Mouse (Mus musculus) adrenal gland, postnatal 10 days (tissue): Measurements from ENCODE around the gene Nedd8. TPM values are rescaled to one million over a fixed set of nuclear protein-coding genes. Genes with fewer than 3 reads are reported as not detected.

Experiments used
- DNase-seq: peaks from one replicate; pipeline ENCODE4 v3.0.0; 2021; ENCODE audit warnings: mixed read lengths
- long read RNA-seq, 2 experiments: library from polyadenylated mRNA; stranded (forward); transcript quantifications; one replicate each; pipeline ENCODE4 v2.0.0; 2021
- total RNA-seq, 2 experiments: library from RNA; stranded (reverse); gene quantifications; 2 replicates each; pipeline ENCODE4 v1.2.3; 2021

Nedd8 gene
- 100 to 1,000 TPM; 280 to 307 TPM for total RNA-seq
- long read RNA-seq, experiment 1, transcript Nedd8-201 (4 exons, 824 nt) = major isoform, 202 of 210 reads
- long read RNA-seq, experiment 1, partial matches to known transcripts = 2 of 210 reads
- long read RNA-seq, experiment 1, other reads (novel, unspliced or antisense) = 6 of 210 reads
- long read RNA-seq, experiment 2, transcript Nedd8-201 (4 exons, 824 nt) = major isoform, 149 of 155 reads
- long read RNA-seq, experiment 2, partial matches to known transcripts = 1 of 155 reads
- long read RNA-seq, experiment 2, other reads (novel, unspliced or antisense) = 5 of 155 reads

- peak; percentile 89 for DNase-seq
These were observed at the start of gene Nedd8, which contains the start of gene Gmpr2 for GRCm38 (mm10) chr14:55671833-55672740. TSS of gene Nedd8 (minus strand) at chr14:55672124. TSS of gene Gmpr2 (plus strand) at chr14:55671941.

- DNase-seq = no peak
These were observed 49.2 kb upstream of the Nedd8 start for GRCm38 (mm10) chr14:55721076-55721475.

GRCm38 (mm10) chr14:55720666-55721065 is 48.7 kb upstream of the Nedd8 start:
- no peak for DNase-seq

- DNase-seq = no peak
These were observed 47.8 kb upstream of the Nedd8 start for GRCm38 (mm10) chr14:55719737-55720136.

GRCm38 (mm10) chr14:55716884-55717283 is 45.0 kb upstream of the Nedd8 start:
- DNase-seq = no peak

- DNase-seq = no peak
These were observed 44.3 kb upstream of the Nedd8 start for GRCm38 (mm10) chr14:55716271-55716670.

- no peak for DNase-seq
These were observed 43.0 kb upstream of the Nedd8 start for GRCm38 (mm10) chr14:55714893-55715292.

GRCm38 (mm10) chr14:55713729-55714122 is 41.8 kb upstream of the Nedd8 start, which contains the start of gene Tgm1:
TSS of gene Tgm1 (minus strand) at chr14:55713926.
- DNase-seq = no peak

GRCm38 (mm10) chr14:55713007-55713728 is 41.2 kb upstream of the Nedd8 start:
- peak; percentile 24 for DNase-seq

- DNase-seq = no peak
These were observed 39.9 kb upstream of the Nedd8 start for GRCm38 (mm10) chr14:55711786-55712185.

GRCm38 (mm10) chr14:55709509-55709908 is 37.6 kb upstream of the Nedd8 start:
- DNase-seq = no peak

- no peak for DNase-seq
These were observed 35.5 kb upstream of the Nedd8 start for GRCm38 (mm10) chr14:55707397-55707796.

GRCm38 (mm10) chr14:55706051-55706600 is 34.2 kb upstream of the Nedd8 start:
- DNase-seq = no peak

GRCm38 (mm10) chr14:55702761-55703160 is 30.8 kb upstream of the Nedd8 start:
- DNase-seq = no peak

- no peak for DNase-seq
These were observed 29.2 kb upstream of the Nedd8 start for GRCm38 (mm10) chr14:55701131-55701530.

GRCm38 (mm10) chr14:55697226-55697625 is 25.3 kb upstream of the Nedd8 start:
- DNase-seq = no peak

- no peak for DNase-seq
These were observed 17.5 kb upstream of the Nedd8 start for GRCm38 (mm10) chr14:55689433-55689832.

- DNase-seq = no peak
These were observed 10.2 kb upstream of the Nedd8 start for GRCm38 (mm10) chr14:55682118-55682493.

- DNase-seq = peak; percentile 95
These were observed 9.5 kb upstream of the Nedd8 start, which contains the start of gene Tinf2 for GRCm38 (mm10) chr14:55681160-55682117. TSS of gene Tinf2 (minus strand) at chr14:55681820.

- no peak for DNase-seq
These were observed 5.7 kb upstream of the Nedd8 start for GRCm38 (mm10) chr14:55677615-55678014.

- no peak for DNase-seq
These were observed 777 bp upstream of the Nedd8 start for GRCm38 (mm10) chr14:55672741-55673060.
